Mouse (Mus musculus) midbrain, embryonic 11.5 days (tissue): ENCODE data around the gene Col8a2. TPM values are rescaled to one million over a fixed set of nuclear protein-coding genes. Genes with fewer than 3 reads are reported as not detected.

ENCODE experiments used
- ATAC-seq: fragments of 200-750 bp; cut with Nextera tagmentation; 2 replicates; pipeline ENCODE4 v1.8.0; 2017; ENCODE audit warnings: moderate TSS enrichment, moderate library complexity; ENCODE audit not compliant: low FRiP score
- DNase-seq: peaks from one replicate; pipeline ENCODE4 v3.0.0; 2015; ENCODE audit warnings: low spot score; ENCODE audit errors: missing footprints
- H3K27ac ChIP-seq: fragments of 300-500 bp; sonication (generic); 2 replicates; pipeline ENCODE4 v1.5.1; 2014; ENCODE audit warnings: low read depth, low read length
- H3K27me3 ChIP-seq: fragments of 300-500 bp; sonication (generic); 2 replicates; pipeline ENCODE4 v1.6.1; 2014; ENCODE audit warnings: mild to moderate bottlenecking, low read length, moderate library complexity, mixed read lengths; ENCODE audit not compliant: control insufficient read depth, insufficient read depth
- H3K36me3 ChIP-seq: fragments of 300-500 bp; sonication (generic); 2 replicates; pipeline ENCODE4 v1.6.1; 2014; ENCODE audit warnings: mild to moderate bottlenecking, low read length, moderate library complexity, mixed read lengths; ENCODE audit not compliant: control insufficient read depth, insufficient read depth
- H3K4me1 ChIP-seq: fragments of 300-500 bp; sonication (generic); 2 replicates; pipeline ENCODE4 v1.6.1; 2014; ENCODE audit warnings: low read length; ENCODE audit not compliant: control insufficient read depth, insufficient read depth
- H3K4me2 ChIP-seq: fragments of 300-500 bp; sonication (generic); 2 replicates; pipeline ENCODE4 v1.6.1; 2014; ENCODE audit warnings: mild to moderate bottlenecking, moderate library complexity
- H3K4me3 ChIP-seq: fragments of 300-500 bp; sonication (generic); 2 replicates; pipeline ENCODE4 v1.5.1; 2014; ENCODE audit warnings: low read depth, low read length
- H3K9ac ChIP-seq: fragments of 300-500 bp; sonication (generic); 2 replicates; pipeline ENCODE4 v1.6.1; 2014; ENCODE audit warnings: low read length
- H3K9me3 ChIP-seq: fragments of 300-500 bp; sonication (generic); 2 replicates; pipeline ENCODE4 v1.6.1; 2016; ENCODE audit warnings: low read length; ENCODE audit not compliant: control insufficient read depth
- WGBS: fragments of 180-500 bp; shearing (Covaris S2); extraction: QIAGEN DNeasy Blood & Tissue Kit; methylation state at CpG from one replicate; pipeline ENCODE4 v1.1.7; 2014; 5-methylcytosine and 5-hydroxymethylcytosine counted together
- polyA plus RNA-seq: library from polyadenylated mRNA; unstranded; fragments of >200 nt; fragmentation: Nextera tagmentation; extraction: Ambion mirVana; gene quantifications from 2 replicates; pipeline ENCODE4 v1.2.1, GENCODE M21; 2014

The Col8a2 gene
- 9.1 and 9.5 TPM in 2 replicates for polyA plus RNA-seq

GRCm38 (mm10) chr4:126286492-126286891 is at the start of gene Col8a2:
Gene Col8a2, plus strand, starts transcription at chr4:126286793.
- Histone ChIP-seq H3K9me3 (no peaks in the 10 kb centered on the region), H3K4me2 (peak within 1 kb of the TSS; percentile 38), H3K9ac (peak within 1 kb of the TSS; percentile 28; the same call in 1 of the 2 replicates), H3K36me3 (no peaks in the 10 kb centered on the region), H3K4me1 (peaks cover 7% of the 10 kb centered on the region), H3K4me3 (peak within 1 kb of the TSS; percentile 29), H3K27ac (no peak within 1 kb of the TSS), H3K27me3 (peaks cover 32% of the 10 kb centered on the region)
- ATAC-seq (peak; percentile 38; the same call in 1 of the 2 replicates), DNase-seq (peak; percentile 87)
- WGBS, result 2% methylated on average over 33 of the region's 42 CpGs

- no peak overlapping the region; the same call in 1 of the 2 replicates for H3K9ac ChIP-seq
- WGBS, result 74% methylated on average over 5 of the region's 5 CpGs
- H3K4me3 ChIP-seq, result no peak overlapping the region
- peaks cover 56% of the 10 kb centered on the region for H3K36me3 ChIP-seq
- 0 out of 2 replicates have a peak, but pooled peaks cover 2% of the 10 kb centered on the region for H3K4me1 ChIP-seq
- H3K27me3 ChIP-seq, result no peaks in the 10 kb centered on the region
- ATAC-seq (no peak; the same call in 1 of the 2 replicates), DNase-seq (peak; percentile 82)
- no peaks in the 10 kb centered on the region for H3K9me3 ChIP-seq
- no peak overlapping the region for H3K4me2 ChIP-seq
- H3K27ac ChIP-seq, result no peak overlapping the region
Observed at GRCm38 (mm10) chr4:126237721-126238242, 48.8 kb upstream of the Col8a2 start.

GRCm38 (mm10) chr4:126239862-126240475 is 46.6 kb upstream of the Col8a2 start:
- Histone ChIP-seq H3K9ac (no peak overlapping the region), H3K36me3 (peaks cover 36% of the 10 kb centered on the region), H3K27me3 (no peaks in the 10 kb centered on the region), H3K4me2 (no peak overlapping the region), H3K4me1 (0 out of 2 replicates have a peak, but pooled peaks cover 2% of the 10 kb centered on the region), H3K4me3 (no peak overlapping the region), H3K9me3 (no peaks in the 10 kb centered on the region), H3K27ac (no peak overlapping the region)
- 94% methylated on average over 13 of the region's 13 CpGs for WGBS
- DNase-seq (peak; percentile 31), ATAC-seq (no peak)

- Histone ChIP-seq H3K9me3 (no peaks in the 10 kb centered on the region), H3K4me2 (no peak overlapping the region), H3K27ac (no peak overlapping the region), H3K36me3 (peaks cover 22% of the 10 kb centered on the region), H3K27me3 (no peaks in the 10 kb centered on the region), H3K4me3 (no peak overlapping the region), H3K9ac (no peak overlapping the region), H3K4me1 (0 out of 2 replicates have a peak, but pooled peaks cover 2% of the 10 kb centered on the region)
- 52% methylated on average over 9 of the region's 9 CpGs for WGBS
- DNase-seq (peak; percentile 79), ATAC-seq (no peak)
Observed at GRCm38 (mm10) chr4:126241956-126242355, 44.6 kb upstream of the Col8a2 start.

GRCm38 (mm10) chr4:126242510-126242909 is 44.1 kb upstream of the Col8a2 start:
- DNase-seq, result peak; percentile 21
- H3K4me1 ChIP-seq, result peaks cover 2% of the 10 kb centered on the region
- peaks cover 19% of the 10 kb centered on the region for H3K36me3 ChIP-seq
- no peak overlapping the region for H3K4me2 ChIP-seq
- H3K9ac ChIP-seq, result no peak overlapping the region
- no peak overlapping the region for H3K27ac ChIP-seq
- 92% methylated on average over 6 of the region's 6 CpGs for WGBS
- H3K27me3 ChIP-seq, result no peaks in the 10 kb centered on the region
- H3K9me3 ChIP-seq, result no peaks in the 10 kb centered on the region
- ATAC-seq, result no peak
- H3K4me3 ChIP-seq, result no peak overlapping the region

- ATAC-seq (no peak), DNase-seq (no peak)
- Histone ChIP-seq H3K9ac (no peak overlapping the region), H3K9me3 (no peaks in the 10 kb centered on the region), H3K4me2 (no peak overlapping the region), H3K36me3 (0 out of 2 replicates have a peak, but pooled peaks cover 2% of the 10 kb centered on the region), H3K27me3 (no peaks in the 10 kb centered on the region), H3K4me3 (no peak overlapping the region), H3K27ac (no peak overlapping the region), H3K4me1 (peaks cover 29% of the 10 kb centered on the region)
- 80% methylated on average over 13 of the region's 13 CpGs for WGBS
Observed at GRCm38 (mm10) chr4:126246202-126246889, 40.2 kb upstream of the Col8a2 start.

GRCm38 (mm10) chr4:126248261-126248868 is 38.2 kb upstream of the Col8a2 start:
- ATAC-seq, result peak; percentile 66
- H3K4me1 ChIP-seq, result peaks cover 46% of the 10 kb centered on the region
- peak overlapping the region; percentile 24; the same call in 1 of the 2 replicates for H3K9ac ChIP-seq
- H3K9me3 ChIP-seq, result no peaks in the 10 kb centered on the region
- DNase-seq, result peak; percentile 93
- no peak overlapping the region; the same call in 1 of the 2 replicates for H3K4me2 ChIP-seq
- WGBS, result 12% methylated on average over 11 of the region's 11 CpGs
- no peaks in the 10 kb centered on the region for H3K36me3 ChIP-seq
- peak overlapping the region; percentile 77 for H3K27ac ChIP-seq
- H3K4me3 ChIP-seq, result no peak overlapping the region
- H3K27me3 ChIP-seq, result no peaks in the 10 kb centered on the region

GRCm38 (mm10) chr4:126250659-126251058 is 35.9 kb upstream of the Col8a2 start:
- no peak overlapping the region for H3K4me2 ChIP-seq
- H3K4me3 ChIP-seq, result no peak overlapping the region
- H3K36me3 ChIP-seq, result no peaks in the 10 kb centered on the region
- DNase-seq (peak; percentile 64), ATAC-seq (no peak)
- H3K4me1 ChIP-seq, result peaks cover 59% of the 10 kb centered on the region
- no peak overlapping the region for H3K9ac ChIP-seq
- WGBS, result 47% methylated on average over 4 of the region's 4 CpGs
- no peak overlapping the region for H3K27ac ChIP-seq
- no peaks in the 10 kb centered on the region for H3K27me3 ChIP-seq
- no peaks in the 10 kb centered on the region for H3K9me3 ChIP-seq
